Mouse (Mus musculus): ENCODE measurements at regions not wholly inside any gene's neighbourhood (a gene's known extent, or its start where the extent isn't known, plus 50 kb on each side); places are given as distances from the start of the nearest gene placed in this dataset.

- 71% methylated on average over 12 of the region's 12 CpGs for WGBS
- H3K27ac ChIP-seq, result no peak overlapping the region
- no peaks in the 10 kb centered on the region for H3K36me3 ChIP-seq (ENCODE audit: insufficient read depth, low read length)
- DNase-seq (ENCODE audit: low spot score), result no peak
- H3K9ac ChIP-seq (replicated peaks; ENCODE audit: low read length), result no peak overlapping the region
- no peak for TF ChIP-seq CTCF (IDR thresholded peaks at IDR 0.05; ENCODE audit: low read depth)
- no peaks in the 10 kb centered on the region for H3K4me1 ChIP-seq (ENCODE audit: insufficient read depth, low read length)
- no peak for ATAC-seq
- H3K27me3 ChIP-seq (ENCODE audit: insufficient read depth, low read length), result no peaks in the 10 kb centered on the region
- no peaks in the 10 kb centered on the region for H3K9me3 ChIP-seq (ENCODE audit: low read length)
- no peak overlapping the region for H3K4me3 ChIP-seq (ENCODE audit: low read length)
- no peak overlapping the region for H3K4me2 ChIP-seq (ENCODE audit: low read depth, low read length)
Measured at GRCm38 (mm10) chr13:31326269-31326851, 229.6 kb upstream of the Foxq1 start.

- Histone ChIP-seq H3K27ac (no peak overlapping the region), H3K9ac (replicated peaks; ENCODE audit: low read length) (no peak overlapping the region), H3K27me3 (ENCODE audit: insufficient read depth, low read length) (no peaks in the 10 kb centered on the region), H3K4me3 (ENCODE audit: low read length) (no peak overlapping the region), H3K4me1 (ENCODE audit: insufficient read depth, low read length) (no peaks in the 10 kb centered on the region), H3K9me3 (ENCODE audit: low read length) (no peaks in the 10 kb centered on the region), H3K36me3 (ENCODE audit: insufficient read depth, low read length) (no peaks in the 10 kb centered on the region), H3K4me2 (ENCODE audit: low read depth, low read length) (no peak overlapping the region)
- no peak for TF ChIP-seq CTCF (IDR thresholded peaks at IDR 0.05; ENCODE audit: low read depth)
- DNase-seq (ENCODE audit: low spot score) (no peak), ATAC-seq (no peak)
- WGBS, result 62% methylated on average over 7 of the region's 7 CpGs
Measured at GRCm38 (mm10) chr13:31327511-31327951, 228.4 kb upstream of the Foxq1 start.

GRCm38 (mm10) chr13:31328756-31329155 is 227.2 kb upstream of the Foxq1 start:
- Histone ChIP-seq H3K4me1 (ENCODE audit: insufficient read depth, low read length) (no peaks in the 10 kb centered on the region), H3K4me3 (ENCODE audit: low read length) (no peak overlapping the region), H3K36me3 (ENCODE audit: insufficient read depth, low read length) (no peaks in the 10 kb centered on the region), H3K9ac (replicated peaks; ENCODE audit: low read length) (no peak overlapping the region), H3K27me3 (ENCODE audit: insufficient read depth, low read length) (no peaks in the 10 kb centered on the region), H3K9me3 (ENCODE audit: low read length) (no peaks in the 10 kb centered on the region), H3K27ac (no peak overlapping the region), H3K4me2 (ENCODE audit: low read depth, low read length) (no peak overlapping the region)
- 82% methylated on average over 8 of the region's 8 CpGs for WGBS
- ATAC-seq (no peak), DNase-seq (ENCODE audit: low spot score) (no peak)
- no peak for TF ChIP-seq CTCF (IDR thresholded peaks at IDR 0.05; ENCODE audit: low read depth)

GRCm38 (mm10) chr13:31330731-31331130 is 225.2 kb upstream of the Foxq1 start:
- H3K4me3 ChIP-seq (ENCODE audit: low read length), result no peak overlapping the region
- no peaks in the 10 kb centered on the region for H3K36me3 ChIP-seq (ENCODE audit: insufficient read depth, low read length)
- H3K4me1 ChIP-seq (ENCODE audit: insufficient read depth, low read length), result no peaks in the 10 kb centered on the region
- no peak overlapping the region for H3K27ac ChIP-seq
- TF ChIP-seq CTCF (IDR thresholded peaks at IDR 0.05; ENCODE audit: low read depth), result no peak
- H3K9ac ChIP-seq (replicated peaks; ENCODE audit: low read length), result no peak overlapping the region
- no peaks in the 10 kb centered on the region for H3K27me3 ChIP-seq (ENCODE audit: insufficient read depth, low read length)
- WGBS, result 74% methylated on average over 5 of the region's 5 CpGs
- ATAC-seq (no peak), DNase-seq (ENCODE audit: low spot score) (no peak)
- H3K9me3 ChIP-seq (ENCODE audit: low read length), result no peaks in the 10 kb centered on the region
- no peak overlapping the region for H3K4me2 ChIP-seq (ENCODE audit: low read depth, low read length)

- ATAC-seq, result no peak
Measured at GRCm38 (mm10) chr13:31334981-31335380, 221.0 kb upstream of the Foxq1 start.

GRCm38 (mm10) chr13:31337631-31338030 is 218.3 kb upstream of the Foxq1 start:
- Histone ChIP-seq H3K9me3 (ENCODE audit: low read length) (no peaks in the 10 kb centered on the region), H3K4me2 (ENCODE audit: low read depth, low read length) (no peak overlapping the region), H3K4me3 (ENCODE audit: low read length) (no peak overlapping the region), H3K36me3 (ENCODE audit: insufficient read depth, low read length) (no peaks in the 10 kb centered on the region), H3K27me3 (ENCODE audit: insufficient read depth, low read length) (no peaks in the 10 kb centered on the region), H3K9ac (replicated peaks; ENCODE audit: low read length) (no peak overlapping the region), H3K4me1 (ENCODE audit: insufficient read depth, low read length) (no peaks in the 10 kb centered on the region), H3K27ac (no peak overlapping the region)
- DNase-seq (ENCODE audit: low spot score) (no peak), ATAC-seq (no peak)
- 58% methylated on average over 6 of the region's 6 CpGs for WGBS
- no peak for TF ChIP-seq CTCF (IDR thresholded peaks at IDR 0.05; ENCODE audit: low read depth)

More at GRCm38 (mm10) chr13:31334981-31335380, 221.0 kb upstream of the Foxq1 start:
- no peak for TF ChIP-seq CTCF (IDR thresholded peaks at IDR 0.05; ENCODE audit: low read depth)
- no peaks in the 10 kb centered on the region for H3K36me3 ChIP-seq (ENCODE audit: insufficient read depth, low read length)
- H3K4me3 ChIP-seq (ENCODE audit: low read length), result no peak overlapping the region
- H3K27me3 ChIP-seq (ENCODE audit: insufficient read depth, low read length), result no peaks in the 10 kb centered on the region
- no peak overlapping the region for H3K27ac ChIP-seq
- WGBS, result 95% methylated on average over 3 of the region's 3 CpGs
- no peaks in the 10 kb centered on the region for H3K9me3 ChIP-seq (ENCODE audit: low read length)
- H3K9ac ChIP-seq (replicated peaks; ENCODE audit: low read length), result no peak overlapping the region
- no peak for DNase-seq (ENCODE audit: low spot score)
- no peak overlapping the region for H3K4me2 ChIP-seq (ENCODE audit: low read depth, low read length)
- no peaks in the 10 kb centered on the region for H3K4me1 ChIP-seq (ENCODE audit: insufficient read depth, low read length)

GRCm38 (mm10) chr13:31339386-31339785 is 216.5 kb upstream of the Foxq1 start:
- Histone ChIP-seq H3K9ac (replicated peaks; ENCODE audit: low read length) (no peak overlapping the region), H3K9me3 (ENCODE audit: low read length) (no peaks in the 10 kb centered on the region), H3K27me3 (ENCODE audit: insufficient read depth, low read length) (no peaks in the 10 kb centered on the region), H3K4me2 (ENCODE audit: low read depth, low read length) (no peak overlapping the region), H3K4me3 (ENCODE audit: low read length) (no peak overlapping the region), H3K27ac (no peak overlapping the region), H3K4me1 (ENCODE audit: insufficient read depth, low read length) (no peaks in the 10 kb centered on the region), H3K36me3 (ENCODE audit: insufficient read depth, low read length) (no peaks in the 10 kb centered on the region)
- no peak for DNase-seq (ENCODE audit: low spot score)
- WGBS, result 92% methylated on average over 7 of the region's 7 CpGs
- no peak for TF ChIP-seq CTCF (IDR thresholded peaks at IDR 0.05; ENCODE audit: low read depth)
- ATAC-seq, result no peak
